Mouse (Mus musculus) liver, embryonic 15.5 days (tissue): ENCODE data around the gene Gm20388. TPM values are rescaled to one million over a fixed set of nuclear protein-coding genes. Genes with fewer than 3 reads are reported as not detected.

Experiments used
- ATAC-seq: fragments of 200-750 bp; cut with Nextera tagmentation; 2 replicates; pipeline ENCODE4 v1.8.0; 2017; ENCODE audit warnings: moderate number of reproducible peaks, mild to moderate bottlenecking, moderate library complexity; ENCODE audit not compliant: insufficient read depth
- H3K27ac ChIP-seq: fragments of 300-500 bp; sonication (generic); replicated peaks from 2 replicates; pipeline ENCODE4 v1.5.1; 2015; ENCODE audit warnings: mild to moderate bottlenecking, inconsistent platforms
- H3K27me3 ChIP-seq: fragments of 300-500 bp; sonication (generic); 2 replicates; pipeline ENCODE4 v1.6.1; 2015; ENCODE audit warnings: mild to moderate bottlenecking, inconsistent platforms
- H3K36me3 ChIP-seq: fragments of 300-500 bp; sonication (generic); replicated peaks from 2 replicates; pipeline ENCODE4 v1.6.1; 2015; ENCODE audit warnings: moderate library complexity, mild to moderate bottlenecking, inconsistent platforms
- H3K4me1 ChIP-seq: fragments of 300-500 bp; sonication (generic); replicated peaks from 2 replicates; pipeline ENCODE4 v1.6.1; 2015; ENCODE audit warnings: inconsistent platforms
- H3K4me2 ChIP-seq: fragments of 300-500 bp; sonication (generic); 2 replicates; pipeline ENCODE4 v1.6.1; 2015; ENCODE audit warnings: moderate library complexity, mild to moderate bottlenecking, inconsistent platforms
- H3K4me3 ChIP-seq: fragments of 300-500 bp; sonication (generic); replicated peaks from 2 replicates; pipeline ENCODE4 v1.5.1; 2015; ENCODE audit warnings: mild to moderate bottlenecking, inconsistent platforms
- H3K9ac ChIP-seq: fragments of 300-500 bp; sonication (generic); 2 replicates; pipeline ENCODE4 v1.6.1; 2015; ENCODE audit warnings: moderate library complexity, mild to moderate bottlenecking, inconsistent platforms
- H3K9me3 ChIP-seq: fragments of 300-500 bp; sonication (generic); replicated peaks from 2 replicates; pipeline ENCODE4 v1.6.1; 2016; ENCODE audit warnings: inconsistent platforms
- WGBS: fragments of 180-500 bp; shearing (Covaris S2); methylation state at CpG from one replicate; pipeline ENCODE4 v1.1.7; 2015; ENCODE audit warnings: mixed read lengths; ENCODE audit not compliant: insufficient replicate concordance; 5-methylcytosine and 5-hydroxymethylcytosine counted together
- polyA plus RNA-seq: library from polyadenylated mRNA; unstranded; fragments of >200 nt; fragmentation: Nextera tagmentation; extraction: Ambion mirVana; gene quantifications from 2 replicates; pipeline ENCODE4 v1.2.1, GENCODE M21; 2015

Gene Gm20388
- polyA plus RNA-seq, 1 experiment from 2014 or later: not detected

- Histone ChIP-seq H3K4me2 (no peak overlapping the region), H3K9me3 (no peaks in the 10 kb centered on the region), H3K36me3 (no peaks in the 10 kb centered on the region), H3K27me3 (no peaks in the 10 kb centered on the region), H3K4me3 (no peak overlapping the region), H3K4me1 (peaks cover 42% of the 10 kb centered on the region), H3K9ac (no peak overlapping the region), H3K27ac (no peak overlapping the region)
- 82% methylated on average over 4 of the region's 4 CpGs for WGBS
- ATAC-seq: no peak
These were observed 3429.4 kb downstream of the Gm20388 start for GRCm38 (mm10) chr8:123340071-123340470.

GRCm38 (mm10) chr8:123341040-123342015, 3430.7 kb downstream of the Gm20388 start:
- H3K27ac ChIP-seq: no peak overlapping the region
- H3K4me3 ChIP-seq: 0 out of 2 replicates have a peak overlapping the region, but pooled peaks have one; percentile 1
- no peak overlapping the region for H3K9ac ChIP-seq
- WGBS: 56% methylated on average over 27 of the region's 27 CpGs
- no peaks in the 10 kb centered on the region for H3K9me3 ChIP-seq
- peak overlapping the region; percentile 25 for H3K4me2 ChIP-seq
- H3K4me1 ChIP-seq: peaks cover 42% of the 10 kb centered on the region
- ATAC-seq: peak; percentile 51; the same call in 1 of the 2 replicates
- no peaks in the 10 kb centered on the region for H3K36me3 ChIP-seq
- H3K27me3 ChIP-seq: no peaks in the 10 kb centered on the region

- peaks cover 38% of the 10 kb centered on the region for H3K4me1 ChIP-seq
- no peaks in the 10 kb centered on the region for H3K36me3 ChIP-seq
- no peaks in the 10 kb centered on the region for H3K9me3 ChIP-seq
- H3K9ac ChIP-seq: no peak overlapping the region
- H3K27ac ChIP-seq: no peak overlapping the region
- no peaks in the 10 kb centered on the region for H3K27me3 ChIP-seq
- ATAC-seq: no peak
- WGBS: 48% methylated on average over 8 of the region's 8 CpGs
- H3K4me2 ChIP-seq: no peak overlapping the region
- H3K4me3 ChIP-seq: no peak overlapping the region
These were observed 3431.6 kb downstream of the Gm20388 start for GRCm38 (mm10) chr8:123342253-123342652.

GRCm38 (mm10) chr8:123342911-123343310, 3432.3 kb downstream of the Gm20388 start:
- H3K9me3 ChIP-seq: no peaks in the 10 kb centered on the region
- WGBS: 43% methylated on average over 7 of the region's 7 CpGs
- H3K4me3 ChIP-seq: no peak overlapping the region
- ATAC-seq: no peak
- no peak overlapping the region for H3K9ac ChIP-seq
- no peak overlapping the region for H3K4me2 ChIP-seq
- H3K36me3 ChIP-seq: no peaks in the 10 kb centered on the region
- H3K4me1 ChIP-seq: peaks cover 42% of the 10 kb centered on the region
- no peak overlapping the region for H3K27ac ChIP-seq
- no peaks in the 10 kb centered on the region for H3K27me3 ChIP-seq

GRCm38 (mm10) chr8:123343422-123343821, 3432.8 kb downstream of the Gm20388 start:
- H3K4me1 ChIP-seq: peaks cover 48% of the 10 kb centered on the region
- H3K27me3 ChIP-seq: no peaks in the 10 kb centered on the region
- H3K4me3 ChIP-seq: no peak overlapping the region
- no peak overlapping the region for H3K27ac ChIP-seq
- H3K9ac ChIP-seq: no peak overlapping the region
- no peaks in the 10 kb centered on the region for H3K9me3 ChIP-seq
- WGBS: 74% methylated on average over 12 of the region's 12 CpGs
- no peaks in the 10 kb centered on the region for H3K36me3 ChIP-seq
- no peak for ATAC-seq
- H3K4me2 ChIP-seq: no peak overlapping the region

- peaks cover 56% of the 10 kb centered on the region for H3K4me1 ChIP-seq
- H3K4me3 ChIP-seq: no peak overlapping the region
- H3K27me3 ChIP-seq: no peaks in the 10 kb centered on the region
- H3K9me3 ChIP-seq: no peaks in the 10 kb centered on the region
- H3K27ac ChIP-seq: no peak overlapping the region
- H3K9ac ChIP-seq: no peak overlapping the region
- WGBS: 56% methylated on average over 8 of the region's 8 CpGs
- H3K4me2 ChIP-seq: no peak overlapping the region
- no peak for ATAC-seq
- no peaks in the 10 kb centered on the region for H3K36me3 ChIP-seq
These were observed 3434.5 kb downstream of the Gm20388 start for GRCm38 (mm10) chr8:123345135-123345534.

- no peak for ATAC-seq
- no peak overlapping the region for H3K4me2 ChIP-seq
- H3K4me1 ChIP-seq: peaks cover 52% of the 10 kb centered on the region
- 79% methylated on average over 6 of the region's 6 CpGs for WGBS
- H3K27me3 ChIP-seq: no peaks in the 10 kb centered on the region
- H3K36me3 ChIP-seq: no peaks in the 10 kb centered on the region
- H3K4me3 ChIP-seq: no peak overlapping the region
- no peaks in the 10 kb centered on the region for H3K9me3 ChIP-seq
- H3K27ac ChIP-seq: no peak overlapping the region
- no peak overlapping the region for H3K9ac ChIP-seq
These were observed 3435.2 kb downstream of the Gm20388 start for GRCm38 (mm10) chr8:123345856-123346255.

GRCm38 (mm10) chr8:123347293-123347692, 3436.7 kb downstream of the Gm20388 start:
- no peak overlapping the region for H3K27ac ChIP-seq
- H3K9ac ChIP-seq: no peak overlapping the region
- WGBS: 25% methylated on average over 2 of the region's 2 CpGs
- H3K4me3 ChIP-seq: no peak overlapping the region
- ATAC-seq: no peak
- H3K27me3 ChIP-seq: no peaks in the 10 kb centered on the region
- no peak overlapping the region for H3K4me2 ChIP-seq
- H3K36me3 ChIP-seq: no peaks in the 10 kb centered on the region
- H3K9me3 ChIP-seq: no peaks in the 10 kb centered on the region
- H3K4me1 ChIP-seq: peaks cover 37% of the 10 kb centered on the region

- no peaks in the 10 kb centered on the region for H3K9me3 ChIP-seq
- H3K27me3 ChIP-seq: no peaks in the 10 kb centered on the region; the same call in 1 of the 2 replicates
- H3K4me3 ChIP-seq: no peak overlapping the region
- no peak overlapping the region for H3K27ac ChIP-seq
- no peaks in the 10 kb centered on the region for H3K36me3 ChIP-seq
- peak; percentile 26; the same call in 1 of the 2 replicates for ATAC-seq
- H3K4me2 ChIP-seq: no peak overlapping the region
- H3K9ac ChIP-seq: no peak overlapping the region
- peaks cover 29% of the 10 kb centered on the region for H3K4me1 ChIP-seq
- 56% methylated on average over 9 of the region's 9 CpGs for WGBS
These were observed 3437.7 kb downstream of the Gm20388 start for GRCm38 (mm10) chr8:123348237-123348843.

- Histone ChIP-seq H3K4me3 (no peak overlapping the region), H3K9me3 (no peaks in the 10 kb centered on the region), H3K9ac (no peak overlapping the region), H3K36me3 (no peaks in the 10 kb centered on the region), H3K4me1 (peaks cover 22% of the 10 kb centered on the region), H3K4me2 (no peak overlapping the region), H3K27ac (no peak overlapping the region), H3K27me3 (peaks cover 3% of the 10 kb centered on the region)
- no peak for ATAC-seq
- WGBS: 73% methylated on average over 4 of the region's 4 CpGs
These were observed 3438.4 kb downstream of the Gm20388 start for GRCm38 (mm10) chr8:123349073-123349472.

GRCm38 (mm10) chr8:123352118-123352517, 3441.5 kb downstream of the Gm20388 start:
- no peak overlapping the region for H3K4me2 ChIP-seq
- H3K4me1 ChIP-seq: peaks cover 21% of the 10 kb centered on the region
- ATAC-seq: no peak
- H3K9ac ChIP-seq: no peak overlapping the region
- peaks cover 7% of the 10 kb centered on the region for H3K27me3 ChIP-seq
- H3K4me3 ChIP-seq: no peak overlapping the region
- 65% methylated on average over 12 of the region's 12 CpGs for WGBS
- no peak overlapping the region for H3K27ac ChIP-seq
- H3K9me3 ChIP-seq: no peaks in the 10 kb centered on the region
- H3K36me3 ChIP-seq: no peaks in the 10 kb centered on the region
